Mouse (Mus musculus) CD8-positive naive resting alpha-beta T cell, adult 2 months (primary cell): ENCODE results near the gene Romo1.
"Not testable (repeated sequence)": the region's sequence is repeated elsewhere in the genome, so short reads cannot be mapped to it uniquely, and the experiment has no call there.

ENCODE experiments used
- DNase-seq, 2 experiments: peaks; one replicate each; pipeline ENCODE4 v3.0.0; 2022; ENCODE audit warnings: low read depth in 2 of 2, low spot score in 2 of 2

Gene Romo1

GRCm38 (mm10) chr2:156179046-156179795 is 35.4 kb downstream of the Romo1 start:
- DNase-seq: peak; percentile 85 to 86

DNA sequence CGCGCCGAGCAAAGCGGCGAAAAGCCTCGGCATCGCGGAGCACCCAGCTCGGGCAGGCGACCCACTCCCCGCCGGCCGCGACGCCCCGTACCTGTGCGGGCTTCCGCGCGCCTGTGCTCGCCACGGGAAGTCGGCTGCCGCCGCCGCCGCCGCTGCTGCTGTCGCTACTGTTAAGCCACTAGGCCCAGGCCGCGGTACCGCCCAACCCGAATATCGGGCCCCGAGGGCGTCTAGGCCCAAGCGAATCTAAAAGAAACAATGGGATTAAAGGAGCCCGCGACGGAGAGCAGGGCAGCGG is 35.9 kb downstream of the Romo1 start:
- DNase-seq: no peak

DNA sequence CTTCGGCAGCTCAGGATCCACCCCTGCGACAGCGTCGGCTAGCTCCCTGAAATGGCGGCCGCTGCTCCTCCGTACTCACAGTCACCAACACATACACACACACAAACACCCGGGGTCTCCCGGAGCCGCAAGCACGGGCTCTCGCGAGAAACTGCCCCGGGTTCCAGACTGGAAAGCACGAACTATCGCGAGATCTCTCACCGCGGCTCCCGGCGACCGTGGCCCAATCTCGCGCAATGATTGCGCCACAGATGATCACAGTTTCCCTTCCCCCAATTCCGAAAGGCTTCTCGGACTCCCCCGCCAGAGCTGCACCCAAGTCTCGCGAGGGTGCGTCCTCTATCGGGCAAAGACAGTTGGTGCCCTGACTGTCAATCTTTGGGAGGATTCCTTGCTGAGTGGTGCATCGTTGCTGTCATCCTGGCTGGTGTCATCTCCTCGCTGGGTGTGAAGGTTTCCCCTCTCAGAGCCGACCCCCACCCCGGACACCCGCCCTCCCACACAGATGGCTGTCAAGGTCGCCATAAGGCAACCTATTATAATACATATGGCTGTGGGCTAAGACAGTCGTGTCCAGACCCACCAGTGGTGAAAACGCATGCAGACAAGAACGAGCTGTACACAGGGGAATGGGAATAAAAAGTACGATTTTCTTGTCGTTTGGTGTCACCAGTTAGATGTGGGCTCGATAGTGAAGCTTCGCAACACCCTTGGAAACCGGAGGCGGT is 36.4 kb downstream of the Romo1 start, which contains the start of gene Rbm39:
Gene Rbm39, minus strand, starts transcription at position 145 of the 728 bp plus-strand sequence.
- peak; percentile 100 for DNase-seq

- no peak for DNase-seq
Observed at GRCm38 (mm10) chr2:156180824-156181590, 37.2 kb downstream of the Romo1 start.

DNA sequence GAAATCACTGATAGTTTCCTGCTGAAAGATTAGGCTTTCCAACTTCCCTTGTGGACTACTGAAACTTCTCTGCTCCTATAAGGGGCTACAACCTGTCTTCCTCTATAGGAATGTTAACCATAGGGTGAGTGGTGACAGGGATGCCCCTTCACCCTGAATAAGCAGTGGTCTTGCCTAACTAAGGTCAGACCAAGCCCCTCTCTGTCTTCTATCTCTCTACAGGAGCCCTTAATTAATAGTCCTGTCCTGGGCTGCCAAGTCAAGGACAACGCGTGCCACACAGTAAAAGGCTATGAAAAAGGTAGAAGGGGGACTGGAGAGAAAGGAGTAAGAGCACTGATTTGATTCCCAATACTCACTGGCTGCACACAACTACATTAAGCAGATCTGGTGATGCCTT is 37.8 kb downstream of the Romo1 start:
- no peak for DNase-seq

DNA sequence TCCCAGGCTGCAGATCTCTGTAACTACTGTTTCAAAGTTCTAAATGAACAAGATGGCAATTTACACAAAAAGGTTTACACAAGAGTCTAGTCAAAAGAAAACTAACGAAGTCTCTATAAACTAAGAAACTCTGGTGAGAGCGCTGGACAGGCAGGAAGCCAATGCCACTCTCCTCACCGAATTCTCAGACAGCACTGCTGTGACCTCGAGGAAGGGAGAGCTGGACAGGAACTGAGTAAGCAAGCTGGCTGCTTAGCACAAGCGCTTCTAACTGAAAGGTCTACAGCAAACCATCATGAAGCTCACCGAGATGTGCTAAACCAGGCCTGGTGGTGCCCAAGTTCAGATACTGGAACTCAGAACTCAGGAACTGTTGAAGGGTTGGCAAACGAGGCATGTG is 45.4 kb downstream of the Romo1 start:
- not testable (repeated sequence) for DNase-seq

DNA sequence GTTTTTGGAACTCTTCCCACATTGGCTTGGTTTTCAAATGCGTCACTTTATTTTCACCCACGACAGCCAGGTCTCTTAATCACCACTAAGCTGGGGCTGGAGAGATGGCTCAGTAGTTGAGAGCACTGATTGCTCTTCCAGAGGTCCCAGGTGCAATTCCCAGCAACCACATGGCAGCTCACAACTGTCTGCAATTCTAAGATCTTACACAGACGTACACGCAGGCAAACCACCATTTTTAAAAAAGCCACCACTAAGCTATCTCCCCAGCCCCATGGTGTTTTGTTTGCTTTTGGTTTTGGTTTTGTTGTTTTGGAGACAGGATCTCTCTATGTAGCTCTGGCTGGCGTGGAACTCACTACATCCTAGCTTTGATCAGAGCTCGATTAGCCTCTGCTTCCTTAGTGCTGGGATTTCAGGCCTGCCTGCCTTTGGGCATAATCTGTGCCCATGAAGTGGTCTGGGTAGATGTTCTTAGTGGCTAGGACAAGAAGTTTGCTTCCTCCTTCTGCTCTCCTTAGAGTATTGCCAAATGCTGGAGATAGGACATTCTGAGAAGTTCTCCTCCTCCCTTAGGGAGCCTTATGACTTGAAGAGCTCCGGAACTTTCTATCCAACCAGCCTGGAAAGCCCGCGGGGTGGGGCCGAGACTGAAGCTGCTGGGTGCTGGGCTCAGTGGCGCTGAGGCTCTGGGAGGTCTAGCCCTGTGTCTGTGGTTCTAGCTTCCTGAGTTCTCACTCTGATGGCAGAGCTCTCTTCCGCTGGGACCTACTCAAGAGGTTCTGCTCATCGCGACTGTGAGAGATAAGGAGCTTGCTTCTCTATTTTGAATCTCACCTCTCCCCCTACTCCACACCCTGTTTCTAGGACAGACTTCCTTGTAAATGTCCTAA is 46.4 kb downstream of the Romo1 start:
- DNase-seq: peak; percentile 61 to 64

- no peak for DNase-seq
Observed at GRCm38 (mm10) chr2:156191540-156191939, 47.7 kb downstream of the Romo1 start.

GRCm38 (mm10) chr2:156192068-156192467 is 48.2 kb downstream of the Romo1 start:
- no peak for DNase-seq

DNA sequence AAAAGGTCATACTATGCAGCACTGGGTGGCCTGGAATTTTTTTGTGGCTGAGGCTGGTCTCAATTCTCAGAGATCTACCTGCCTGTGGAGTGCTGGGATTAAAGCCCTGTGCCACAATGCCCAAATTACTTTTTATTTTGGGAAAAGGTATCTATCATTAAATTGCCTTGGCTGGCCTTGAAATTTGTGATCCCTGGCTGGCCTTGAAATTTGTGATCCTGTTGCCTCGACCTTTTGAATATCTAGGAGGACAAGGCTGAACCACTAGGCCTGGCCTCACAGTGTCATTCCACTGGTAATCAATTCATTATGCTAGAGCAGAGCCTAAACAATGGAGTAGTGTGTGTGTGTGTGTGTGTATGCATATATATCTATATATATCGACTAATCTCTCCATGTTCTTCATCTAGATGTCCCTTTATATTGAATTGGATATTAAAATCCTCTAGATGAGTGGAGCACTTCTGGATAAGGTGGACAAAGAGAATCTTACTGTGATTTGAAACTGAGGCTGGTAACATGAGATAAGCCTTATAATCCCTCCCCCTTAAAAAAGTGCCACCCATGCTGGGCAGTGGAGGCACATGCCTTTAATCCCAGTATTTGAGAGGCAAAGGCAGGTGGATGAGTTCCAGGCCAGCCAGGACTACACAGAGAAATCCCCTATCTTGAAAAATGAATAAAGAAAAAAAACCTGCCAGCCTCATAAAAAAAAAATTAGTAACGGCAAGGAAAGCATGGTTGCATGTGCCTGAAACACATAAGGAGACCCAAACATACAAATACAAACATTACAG is 49.4 kb downstream of the Romo1 start:
- no peak for DNase-seq

- DNase-seq: no peak
Observed at GRCm38 (mm10) chr2:156194571-156194970, 50.7 kb downstream of the Romo1 start.
